Mouse (Mus musculus): ENCODE data around the gene Chrdl2. TPM values are rescaled to one million over a fixed set of nuclear protein-coding genes. Genes with fewer than 3 reads are reported as not detected.

Gene Chrdl2
- polyA plus RNA-seq (2015; fragmentation: Nextera tagmentation; extraction: Ambion mirVana), result 0.59 and 0.81 TPM in 2 replicates

GRCm38 (mm10) chr7:100005790-100006189, at the start of gene Chrdl2:
Chrdl2 (plus strand) TSS chr7:100006172.

GRCm38 (mm10) chr7:99980132-99980591, 25.8 kb upstream of the Chrdl2 start, which contains the start of gene Rnf169:
Rnf169 (minus strand) TSS chr7:99980448.

Other genes starting within 250 kb of the Chrdl2 start
- gene Olfr521, start 242.7 kb upstream of the Chrdl2 start, polyA plus RNA-seq (2015; fragmentation: Nextera tagmentation; extraction: Ambion mirVana), result not detected in 2 replicates
- 4.5 and 5.8 TPM in 2 replicates for gene Neu3, start 177.8 kb upstream of the Chrdl2 start, polyA plus RNA-seq (2015; fragmentation: Nextera tagmentation; extraction: Ambion mirVana)
- gene Xrra1, start 147.1 kb upstream of the Chrdl2 start, polyA plus RNA-seq (2015; fragmentation: Nextera tagmentation; extraction: Ambion mirVana), result 0.08 and 0.15 TPM in 2 replicates
- 187 and 195 TPM in 2 replicates for gene Spcs2, start 142.7 kb upstream of the Chrdl2 start, polyA plus RNA-seq (2015; fragmentation: Nextera tagmentation; extraction: Ambion mirVana)
- 3.0 and 3.4 TPM in 2 replicates for gene Rnf169, start 25.7 kb upstream of the Chrdl2 start, polyA plus RNA-seq (2015; fragmentation: Nextera tagmentation; extraction: Ambion mirVana)
- 49.6 and 53.8 TPM in 2 replicates for gene Pold3, start 115.4 kb downstream of the Chrdl2 start, polyA plus RNA-seq (2015; fragmentation: Nextera tagmentation; extraction: Ambion mirVana)
- 8.6 and 9.2 TPM in 2 replicates for gene Lipt2, start 153.1 kb downstream of the Chrdl2 start, polyA plus RNA-seq (2015; fragmentation: Nextera tagmentation; extraction: Ambion mirVana)
- gene Kcne3, start 170.3 kb downstream of the Chrdl2 start, polyA plus RNA-seq (2015; fragmentation: Nextera tagmentation; extraction: Ambion mirVana), result 3.4 and 5.8 TPM in 2 replicates
- gene Pgm2l1, start 221.2 kb downstream of the Chrdl2 start, polyA plus RNA-seq (2015; fragmentation: Nextera tagmentation; extraction: Ambion mirVana), result 2.8 and 3.2 TPM in 2 replicates